In the genomic region with DNA sequence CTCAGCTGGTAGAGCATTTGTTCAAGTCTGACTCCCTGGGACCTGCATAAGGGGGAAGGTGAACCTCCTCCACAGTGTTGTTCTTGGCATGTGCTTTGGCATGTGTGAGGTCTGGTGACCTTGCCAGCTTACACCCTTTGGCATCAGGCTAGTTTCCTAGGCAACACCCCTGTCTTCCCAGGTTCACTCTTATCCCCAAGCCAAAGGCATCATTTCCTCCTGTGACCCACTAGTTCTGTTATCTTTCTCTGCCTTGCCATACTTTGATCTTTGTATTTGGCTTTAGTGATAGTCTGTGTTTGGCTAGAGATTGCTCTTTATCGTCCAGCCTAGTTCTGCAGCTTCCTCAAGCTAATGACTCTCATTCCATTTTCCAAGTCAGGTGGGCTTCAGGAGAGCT, we compare ENCODE assay signal across 11 mouse cellular contexts. TPM values are rescaled to one million over a fixed set of nuclear protein-coding genes. Genes with fewer than 3 reads are reported as not detected.
DNase-seq lines count a peak whose midpoint lies in the region; ATAC-seq and TF ChIP-seq lines count a peak whose summit lies in the region.
"Had no signal": no experiment of that assay in that cellular context is flagged by ENCODE, and none has a peak within 500 bp of the region (broad histone marks: within the 10 kb centered on the region; RNA-seq: fewer than 3 reads in every experiment).

No protein-coding gene starts in this region.

- H3K4me2 ChIP-seq in lung, postnatal 0 days (replicated peaks; ENCODE audit: low read depth, low read length) = no peak overlapping the region
- H3K4me2 ChIP-seq: heart, embryonic 15.5 days; limb, embryonic 15.5 days had no signal

- H3K9me3 ChIP-seq in lung, postnatal 0 days (ENCODE audit: low read length) = no peaks in the 10 kb centered on the region
- H3K9me3 ChIP-seq: heart, embryonic 15.5 days; limb, embryonic 15.5 days had no signal

- peak overlapping the region; percentile 52; the same call in 1 of the 2 replicates for H3K27ac ChIP-seq in gastrocnemius, adult 2 months
- H3K27ac ChIP-seq in lung, postnatal 0 days (ENCODE audit: low read length) = peak overlapping the region; percentile 20; the same call in 1 of the 2 replicates
- H3K27ac ChIP-seq: heart, embryonic 15.5 days; limb, embryonic 15.5 days had no signal

- no peaks in the 10 kb centered on the region for H3K27me3 ChIP-seq in lung, postnatal 0 days (replicated peaks; ENCODE audit: insufficient read depth, low read length)
- H3K27me3 ChIP-seq: CH12.LX; heart, embryonic 15.5 days; limb, embryonic 15.5 days had no signal

- no peak overlapping the region for H3K9ac ChIP-seq in lung, postnatal 0 days (replicated peaks; ENCODE audit: low read depth)
- H3K9ac ChIP-seq: heart, embryonic 15.5 days; limb, embryonic 15.5 days had no signal

- H3K4me1 ChIP-seq in lung, postnatal 0 days (ENCODE audit: insufficient read depth, low read depth, low read length) = peaks cover 7% of the 10 kb centered on the region; the same call in 1 of the 2 replicates
- H3K4me1 ChIP-seq: limb, embryonic 15.5 days had no signal

- H3K4me3 ChIP-seq in gastrocnemius, adult 2 months = no peak overlapping the region
- H3K4me3 ChIP-seq in lung, postnatal 0 days (ENCODE audit: low read depth, low read length) = no peak overlapping the region
- H3K4me3 ChIP-seq: heart, embryonic 15.5 days; limb, embryonic 15.5 days had no signal

- intact Hi-C loops in gastrocnemius, adult 2 months (cut with DNase I) = no loop called here

- DNase-seq in gastrocnemius, adult 2 months = no peak
- no peak for DNase-seq in gastrocnemius, postnatal 4 days (ENCODE audit: low spot score in 2 of 2)
- peak; percentile 40 for DNase-seq in lung, postnatal 0 days (ENCODE audit: low spot score)
- no peak for DNase-seq in lung, postnatal 10 days
- DNase-seq in cerebellum, postnatal 14 days = peak; percentile 53 to 68
- no peak for DNase-seq in c-Kit-positive CD71-positive TER-119-positive erythroid progenitor cells, embryonic 14.5 days (ENCODE audit: low spot score)
- no peak for DNase-seq in right cerebral cortex, adult 2 months (ENCODE audit: low spot score in 2 of 2)

- TF ChIP-seq CTCF in gastrocnemius, adult 2 months (IDR thresholded peaks at IDR 0.05) = no peak
- no peak for TF ChIP-seq CTCF in lung, postnatal 0 days (IDR thresholded peaks at IDR 0.05)

- 36% methylated on average over 1 of the region's 1 CpGs for WGBS in lung, postnatal 0 days

- H3K36me3 ChIP-seq in lung, postnatal 0 days (ENCODE audit: insufficient read depth, low read length) = 0 out of 2 replicates have a peak, but pooled peaks cover 8% of the 10 kb centered on the region

- TF ChIP-seq EP300 in lung, postnatal 0 days (IDR thresholded peaks at IDR 0.05) = no peak

- ATAC-seq in lung, postnatal 0 days = no peak
- peak; percentile 98 for ATAC-seq in megakaryocyte-erythroid progenitor cell, adult 5-6 weeks (replicated peaks; ENCODE audit: low FRiP score, low TSS enrichment, poor library complexity, severe bottlenecking)

RNA-seq across cellular contexts. Expression of gene Cyb5b, which starts 7.4 kb away (rescaled TPM):
- 10 to 100 TPM; 33.2 to 36.3 TPM for total RNA-seq in gastrocnemius, adult 2 months (2021)
- 10 to 100 TPM; 38.2 to 40.8 TPM for total RNA-seq in gastrocnemius, postnatal 4 days (2021)
- 58.4 and 63.1 TPM in 2 replicates for polyA plus RNA-seq in lung, postnatal 0 days (2015; fragmentation: Nextera tagmentation; extraction: Ambion mirVana)
- total RNA-seq in megakaryocyte-erythroid progenitor cell, adult 5-6 weeks (2014; fragmentation: Nextera tagmentation) = 34.9 and 35.4 TPM in 2 replicates
- total RNA-seq in megakaryocyte-erythroid progenitor cell, adult 5-6 weeks (2017) = 39.3 and 46.4 TPM in 2 replicates

Comparison
In these comparisons a context has a peak if more than half of its experiments do, and no peak if none do; other contexts are left out.
1. DNase-seq: peak in lung, postnatal 0 days (single experiment) and cerebellum, postnatal 14 days (2 of 2); none in gastrocnemius, adult 2 months (single experiment), gastrocnemius, postnatal 4 days (0 of 2), lung, postnatal 10 days (single experiment), c-Kit-positive CD71-positive TER-119-positive erythroid progenitor cells, embryonic 14.5 days (single experiment) and right cerebral cortex, adult 2 months (0 of 2).